Mouse (Mus musculus): ENCODE results near the gene Hist1h2bg.
"Not testable (repeated sequence)": the region's sequence is repeated elsewhere in the genome, so short reads cannot be mapped to it uniquely, and the experiment has no call there.

Hist1h2bg gene

DNA sequence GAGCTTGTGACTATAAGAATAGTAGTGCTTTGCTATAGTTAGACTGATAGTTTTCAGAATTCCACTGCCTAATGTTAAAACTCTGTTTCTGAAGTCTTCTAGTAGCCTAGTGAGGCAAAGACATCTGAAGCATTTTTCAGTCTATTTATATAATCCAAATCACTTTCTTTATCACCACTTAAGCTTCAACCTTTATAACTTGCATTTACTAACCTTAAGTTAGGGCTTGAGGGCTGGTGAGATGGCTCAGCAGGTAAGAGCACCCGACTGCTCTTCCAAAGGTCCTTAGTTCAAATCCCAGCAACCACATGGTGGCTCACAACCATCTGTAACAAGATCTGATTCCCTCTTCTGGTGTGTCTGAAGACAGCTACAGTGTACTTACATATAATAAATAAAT is 31.4 kb upstream of the Hist1h2bg start:
- not testable (repeated sequence) for DNase-seq

GRCm38 (mm10) chr13:23541497-23541896 is 29.7 kb upstream of the Hist1h2bg start:
- no peak for DNase-seq

DNA sequence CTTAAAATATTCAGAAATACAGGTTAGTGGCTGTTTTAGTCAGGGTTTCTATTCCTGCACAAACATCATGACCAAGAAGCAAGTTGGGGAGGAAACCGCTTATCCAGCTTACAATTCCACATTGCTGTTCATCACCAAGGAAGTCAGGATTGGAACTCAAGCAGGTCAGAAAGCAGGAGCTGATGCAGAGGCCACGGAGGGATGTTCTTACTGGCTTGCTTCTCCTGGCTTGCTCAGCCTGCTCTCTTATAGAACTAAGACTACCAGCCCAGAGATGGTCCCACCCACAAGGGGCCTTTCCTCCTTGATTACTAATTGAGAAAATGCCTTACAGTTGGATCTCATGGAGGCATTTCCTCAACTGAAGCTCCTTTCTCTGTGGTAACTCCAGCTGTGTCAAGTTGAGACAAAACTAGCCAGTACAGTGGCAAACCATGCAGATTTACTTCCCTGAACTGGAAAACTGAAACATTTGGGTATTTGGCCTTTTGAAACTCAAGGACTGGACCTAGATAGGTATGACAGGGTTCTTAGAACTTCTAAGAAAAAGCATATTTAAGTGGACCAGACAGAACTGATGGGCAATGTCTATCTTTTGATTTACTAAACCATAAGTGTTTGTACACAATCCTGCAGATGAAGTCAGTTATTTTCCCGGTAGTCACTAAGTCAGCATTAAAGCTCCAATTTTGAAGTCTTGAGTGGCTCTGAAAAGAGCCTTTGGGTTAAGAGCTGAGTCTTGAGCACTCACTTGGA is 28.8 kb upstream of the Hist1h2bg start:
- DNase-seq: not testable (repeated sequence)

- peak; percentile 93 for DNase-seq
Measured at GRCm38 (mm10) chr13:23542999-23543607, 28.1 kb upstream of the Hist1h2bg start, which contains the start of gene Hist1h2bh. Hist1h2bh (minus strand) TSS chr13:23543392.

DNA sequence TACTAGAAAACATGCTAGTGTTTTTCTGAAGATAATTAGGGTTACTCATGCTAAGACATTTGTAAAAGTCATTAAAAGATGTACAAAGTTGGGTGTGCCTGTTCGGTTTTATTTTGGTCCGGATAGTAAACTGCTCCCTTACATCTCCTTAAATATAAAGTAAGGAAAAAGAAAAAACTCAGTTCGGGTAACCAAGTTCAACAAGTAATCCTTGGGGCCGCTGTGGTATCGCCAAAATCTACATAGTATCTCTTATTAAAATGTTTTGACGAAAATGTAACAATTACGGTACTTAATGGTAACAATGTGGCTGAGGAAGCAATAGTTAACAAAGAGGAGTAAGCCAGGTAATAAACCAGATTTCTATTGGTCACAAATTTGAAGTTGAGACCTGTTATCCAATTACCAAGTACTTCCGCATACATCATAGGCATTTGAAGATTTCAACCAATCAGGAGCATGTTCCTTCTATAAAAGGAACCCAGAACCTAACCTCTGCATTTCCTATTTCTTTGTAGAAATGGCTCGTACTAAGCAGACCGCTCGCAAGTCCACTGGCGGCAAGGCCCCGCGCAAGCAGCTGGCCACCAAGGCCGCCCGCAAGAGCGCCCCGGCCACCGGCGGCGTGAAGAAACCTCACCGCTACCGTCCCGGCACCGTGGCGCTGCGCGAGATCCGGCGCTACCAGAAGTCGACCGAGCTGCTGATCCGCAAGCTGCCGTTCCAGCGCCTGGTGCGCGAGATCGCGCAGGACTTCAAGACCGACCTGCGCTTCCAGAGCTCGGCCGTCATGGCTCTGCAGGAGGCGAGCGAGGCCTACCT is 27.0 kb upstream of the Hist1h2bg start, which contains the start of gene Hist1h3f:
TSS of gene Hist1h3f (plus strand) at position 88 of the 822 bp plus-strand sequence.
- peak; percentile 94 for DNase-seq

- DNase-seq: not testable (repeated sequence)
Measured at GRCm38 (mm10) chr13:23544787-23545120, 26.4 kb upstream of the Hist1h2bg start.

DNA sequence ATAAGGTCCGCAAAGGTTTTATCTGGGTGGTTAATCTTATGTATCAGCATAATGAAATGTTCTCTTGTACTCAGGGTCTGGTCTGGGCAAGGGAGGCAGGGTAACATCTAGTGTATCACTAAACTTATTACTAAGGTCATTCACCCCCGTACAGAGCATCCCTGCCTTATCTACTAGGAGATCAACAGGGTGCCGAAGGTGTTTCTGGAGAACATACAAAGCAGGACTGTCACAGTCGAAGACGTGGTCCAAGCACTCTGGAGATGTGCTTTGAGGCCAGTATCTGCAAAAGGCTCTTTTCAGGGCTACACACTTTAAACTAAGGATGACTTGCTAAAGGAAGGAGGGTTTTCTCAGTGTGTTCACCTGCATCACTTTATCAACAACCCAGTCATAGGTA is 24.5 kb upstream of the Hist1h2bg start:
- DNase-seq: no peak

GRCm38 (mm10) chr13:23550761-23551145 is 20.4 kb upstream of the Hist1h2bg start:
- DNase-seq: peak; percentile 55

- peak; percentile 95 for DNase-seq
Measured at GRCm38 (mm10) chr13:23551146-23551834, 19.9 kb upstream of the Hist1h2bg start, which contains the start of gene Hist1h4f. Hist1h4f (minus strand) TSS chr13:23551648.

DNA sequence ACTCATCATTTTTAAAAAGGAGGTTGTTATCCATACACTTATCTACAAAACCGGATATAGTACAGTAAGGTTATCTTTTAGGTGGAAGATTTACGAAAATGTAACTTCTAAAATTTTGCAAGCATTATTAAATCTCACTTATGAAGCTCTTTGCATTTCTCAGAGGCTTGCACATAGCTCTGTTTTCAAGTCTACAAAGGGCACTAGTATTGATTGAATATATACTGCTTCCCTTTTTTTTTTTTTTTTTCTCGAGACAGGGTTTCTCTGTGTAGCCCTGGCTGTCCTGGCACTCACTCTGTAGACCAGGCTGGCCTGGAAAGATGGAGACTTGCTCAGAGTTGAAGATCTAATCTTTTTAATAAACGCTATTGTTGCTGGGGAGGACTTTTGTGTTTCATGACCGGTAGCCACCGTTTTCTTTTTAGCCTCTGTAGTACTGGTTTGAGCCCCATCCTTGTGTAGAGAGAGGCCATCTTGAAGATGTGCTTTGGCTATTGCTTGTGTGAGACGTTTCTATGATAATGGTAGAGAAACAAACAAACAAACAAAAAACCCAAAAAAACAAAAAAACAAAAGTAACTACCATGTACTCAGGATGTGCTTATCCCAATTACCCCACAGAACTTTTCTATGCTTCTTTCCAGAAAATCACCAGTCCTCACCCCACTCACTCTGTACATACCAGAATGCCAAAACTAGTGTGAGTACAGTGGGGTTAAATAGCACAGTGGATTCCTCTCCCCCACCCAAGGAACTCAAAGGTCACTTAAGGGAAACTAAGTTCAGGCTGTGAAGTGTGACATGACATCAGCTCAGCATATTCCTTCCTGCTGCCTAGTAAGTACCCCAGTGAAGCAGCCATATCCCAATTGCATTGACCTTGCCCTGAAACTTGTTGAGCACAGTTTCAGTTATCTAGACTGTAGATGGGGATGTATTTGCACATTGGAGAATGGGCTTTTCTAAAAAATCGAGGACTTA is 19.0 kb upstream of the Hist1h2bg start:
- no peak for DNase-seq

DNA sequence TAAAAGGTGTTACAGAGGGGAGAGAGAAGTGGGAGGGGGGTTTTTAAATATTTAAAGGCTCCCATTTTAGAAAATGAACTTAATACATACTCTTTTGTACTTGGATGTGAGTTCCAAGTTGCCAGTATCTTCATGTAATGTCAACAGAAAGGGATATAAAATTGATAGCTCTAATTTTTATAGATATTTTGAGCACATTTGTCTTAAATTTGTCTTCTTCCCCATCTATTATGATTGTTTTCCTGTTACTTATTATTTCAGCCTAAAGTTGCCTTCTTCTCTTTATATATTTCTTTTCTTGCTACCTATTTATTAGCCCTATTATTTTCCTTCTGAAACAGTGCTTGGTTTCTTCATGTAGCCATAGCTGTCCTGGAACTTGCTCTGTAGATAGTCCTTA is 18.2 kb upstream of the Hist1h2bg start, which contains the start of gene Hist1h1d:
TSS of gene Hist1h1d (plus strand) at position 301 of the 400 bp plus-strand sequence.
- DNase-seq: no peak

- peak; percentile 25 for DNase-seq
Measured at GRCm38 (mm10) chr13:23554393-23554792, 16.8 kb upstream of the Hist1h2bg start.

- peak; percentile 93 for DNase-seq
Measured at GRCm38 (mm10) chr13:23554925-23555838, 16.0 kb upstream of the Hist1h2bg start.

DNA sequence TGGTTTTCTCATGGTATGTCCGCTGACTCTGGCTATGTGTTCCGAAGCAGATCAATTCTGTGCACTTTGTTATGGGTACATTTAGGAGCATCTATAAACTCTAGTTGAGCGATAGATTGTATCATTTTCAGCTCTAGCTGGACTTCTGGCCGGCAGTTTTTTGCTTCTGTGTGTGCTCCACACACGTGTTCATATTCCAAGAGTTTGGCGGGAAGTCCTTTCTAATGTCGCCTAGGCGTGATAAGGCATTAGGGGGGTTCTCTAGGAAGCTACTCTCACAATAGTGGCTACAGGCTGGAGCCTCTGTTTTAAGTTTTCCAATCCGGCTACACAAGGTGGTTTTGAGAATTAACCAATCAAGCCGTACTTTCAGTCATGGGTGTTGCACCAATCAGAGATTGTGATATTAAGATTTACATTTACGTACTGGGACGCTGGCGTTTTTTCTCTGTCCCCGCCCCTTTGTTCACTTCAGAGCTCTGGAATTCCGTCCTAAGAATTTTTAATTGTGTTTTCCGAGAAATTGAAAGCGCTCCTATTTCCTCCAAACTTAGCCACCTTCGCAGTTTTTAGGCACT is 15.3 kb upstream of the Hist1h2bg start:
- peak; percentile 92 for DNase-seq

GRCm38 (mm10) chr13:23556906-23557305 is 14.3 kb upstream of the Hist1h2bg start:
- no peak for DNase-seq

GRCm38 (mm10) chr13:23560699-23561098 is 10.5 kb upstream of the Hist1h2bg start:
- not testable (repeated sequence) for DNase-seq

DNA sequence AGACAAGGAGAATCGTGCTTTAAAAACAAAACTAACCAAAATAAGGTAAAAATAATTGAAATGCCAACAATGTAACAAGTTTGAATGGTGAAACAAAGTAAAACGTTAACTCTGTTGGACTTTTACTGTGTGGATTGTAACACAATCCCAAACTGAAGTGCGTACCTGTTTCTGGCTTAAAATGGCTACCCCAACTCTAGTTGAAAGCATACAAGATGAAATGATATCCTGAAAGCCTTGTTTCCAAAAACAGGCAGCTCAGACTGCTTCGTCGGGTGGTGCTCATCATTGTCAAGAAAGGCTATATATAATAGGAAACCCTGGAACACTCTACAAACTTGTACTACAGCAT is 9.7 kb upstream of the Hist1h2bg start:
- DNase-seq: not testable (repeated sequence)

DNA sequence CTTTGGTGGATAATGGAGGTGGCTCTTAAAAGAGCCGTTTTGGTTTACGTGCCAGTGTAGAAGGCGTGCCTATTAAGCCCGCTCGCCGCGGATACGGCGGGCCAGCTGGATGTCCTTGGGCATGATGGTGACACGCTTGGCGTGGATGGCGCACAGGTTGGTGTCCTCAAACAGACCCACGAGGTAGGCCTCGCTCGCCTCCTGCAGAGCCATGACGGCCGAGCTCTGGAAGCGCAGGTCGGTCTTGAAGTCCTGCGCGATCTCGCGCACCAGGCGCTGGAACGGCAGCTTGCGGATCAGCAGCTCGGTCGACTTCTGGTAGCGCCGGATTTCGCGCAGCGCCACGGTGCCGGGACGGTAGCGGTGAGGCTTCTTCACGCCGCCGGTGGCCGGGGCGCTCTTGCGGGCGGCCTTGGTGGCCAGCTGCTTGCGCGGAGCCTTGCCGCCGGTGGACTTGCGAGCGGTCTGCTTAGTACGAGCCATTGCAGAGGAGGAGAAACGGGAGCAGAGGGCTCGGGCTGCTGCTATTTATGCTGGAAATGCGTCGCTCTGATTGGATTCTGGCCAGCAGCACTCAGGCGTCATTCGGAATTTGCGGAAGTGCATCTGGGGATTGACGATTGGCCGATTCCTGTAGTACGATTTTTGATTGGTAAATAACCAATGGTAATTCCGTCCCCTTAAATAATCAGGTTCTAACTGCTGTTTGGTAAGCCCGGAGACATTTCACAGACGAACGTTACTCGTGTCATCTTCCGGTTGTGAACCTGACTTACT is 9.1 kb upstream of the Hist1h2bg start, which contains the start of gene Hist1h3e:
TSS of gene Hist1h3e (minus strand) at position 487 of the 777 bp plus-strand sequence.
- DNase-seq: peak; percentile 96
